Mouse (Mus musculus): Measurements from ENCODE around the gene Cyp21a1.
"Not testable (repeated sequence)": the region's sequence is repeated elsewhere in the genome, so short reads cannot be mapped to it uniquely, and the experiment has no call there.

Cyp21a1 gene

GRCm38 (mm10) chr17:34804871-34805562 is 656 bp upstream of the Cyp21a1 start:
- no peak for DNase-seq (ENCODE audit: low spot score)

- DNase-seq (ENCODE audit: low spot score) = not testable (repeated sequence)
Measured at GRCm38 (mm10) chr17:34803367-34803766, 994 bp downstream of the Cyp21a1 start.

DNA sequence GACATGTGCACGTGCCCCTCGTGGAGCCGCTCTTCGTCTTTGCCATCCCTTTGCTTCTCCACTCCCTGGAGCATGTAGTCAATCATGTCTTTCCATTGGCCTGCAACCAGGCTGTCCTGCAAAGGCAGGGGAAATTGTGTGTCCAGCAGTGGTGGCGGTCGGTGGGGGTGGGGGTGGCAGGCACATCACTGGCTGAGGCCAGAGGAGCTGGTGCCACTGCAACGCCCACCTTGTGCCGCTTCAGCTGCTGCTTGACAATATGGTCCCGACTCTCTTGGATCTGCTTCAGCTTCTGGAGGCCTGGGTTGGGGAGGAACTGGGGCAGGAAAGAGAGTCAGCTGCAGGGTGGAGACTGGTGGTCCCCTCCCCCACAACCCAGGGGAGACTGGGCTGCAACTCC is 1.6 kb downstream of the Cyp21a1 start:
- not testable (repeated sequence) for DNase-seq (ENCODE audit: low spot score)

DNA sequence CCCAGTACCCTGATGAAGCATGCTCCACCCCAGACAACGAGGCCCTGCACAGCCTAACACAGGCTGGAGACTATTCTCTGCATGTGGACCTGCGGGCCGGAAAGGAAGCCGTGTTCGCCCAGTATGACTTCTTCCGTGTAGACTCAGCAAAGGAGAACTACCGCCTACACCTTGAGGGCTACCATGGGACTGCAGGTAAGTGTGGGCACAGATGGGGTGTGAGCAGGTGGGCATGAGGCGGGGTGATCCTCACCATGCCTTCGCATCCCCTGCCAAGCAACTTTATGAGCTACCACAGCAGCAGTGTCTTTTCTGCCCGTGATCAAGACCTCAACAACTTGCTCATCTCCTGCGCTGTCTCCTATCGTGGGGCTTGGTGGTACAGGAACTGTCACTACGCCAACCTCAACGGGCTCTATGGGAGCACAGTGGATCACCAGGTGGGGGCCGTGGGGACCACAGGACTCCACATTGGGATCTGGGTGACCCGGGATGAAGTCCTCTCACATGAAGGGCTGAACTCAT is 3.5 kb downstream of the Cyp21a1 start:
- not testable (repeated sequence) for DNase-seq (ENCODE audit: low spot score)

DNA sequence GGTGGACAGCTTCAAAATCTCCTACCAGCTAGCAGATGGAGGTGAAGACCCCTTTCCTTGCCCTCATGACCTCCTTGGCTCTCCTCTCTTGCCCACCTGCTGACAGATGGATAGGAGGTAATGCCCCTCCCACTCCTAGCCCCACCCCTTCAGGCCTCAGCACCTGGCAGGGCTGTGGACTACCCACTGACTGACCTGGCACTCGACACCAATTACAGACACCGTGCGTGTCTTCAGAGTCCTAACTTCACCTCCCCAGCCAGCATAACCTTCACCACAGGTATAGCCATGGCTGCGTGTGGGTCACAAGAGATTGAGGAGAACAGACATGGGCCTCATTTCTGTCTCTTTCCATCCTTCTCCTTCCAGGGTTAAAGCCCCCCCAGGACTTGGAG is 4.8 kb downstream of the Cyp21a1 start:
- DNase-seq (ENCODE audit: low spot score) = no peak

- no peak for DNase-seq (ENCODE audit: low spot score)
Measured at GRCm38 (mm10) chr17:34798866-34799530, 5.4 kb downstream of the Cyp21a1 start.

- DNase-seq (ENCODE audit: low spot score) = not testable (repeated sequence)
Measured at GRCm38 (mm10) chr17:34798071-34798470, 6.3 kb downstream of the Cyp21a1 start.

DNA sequence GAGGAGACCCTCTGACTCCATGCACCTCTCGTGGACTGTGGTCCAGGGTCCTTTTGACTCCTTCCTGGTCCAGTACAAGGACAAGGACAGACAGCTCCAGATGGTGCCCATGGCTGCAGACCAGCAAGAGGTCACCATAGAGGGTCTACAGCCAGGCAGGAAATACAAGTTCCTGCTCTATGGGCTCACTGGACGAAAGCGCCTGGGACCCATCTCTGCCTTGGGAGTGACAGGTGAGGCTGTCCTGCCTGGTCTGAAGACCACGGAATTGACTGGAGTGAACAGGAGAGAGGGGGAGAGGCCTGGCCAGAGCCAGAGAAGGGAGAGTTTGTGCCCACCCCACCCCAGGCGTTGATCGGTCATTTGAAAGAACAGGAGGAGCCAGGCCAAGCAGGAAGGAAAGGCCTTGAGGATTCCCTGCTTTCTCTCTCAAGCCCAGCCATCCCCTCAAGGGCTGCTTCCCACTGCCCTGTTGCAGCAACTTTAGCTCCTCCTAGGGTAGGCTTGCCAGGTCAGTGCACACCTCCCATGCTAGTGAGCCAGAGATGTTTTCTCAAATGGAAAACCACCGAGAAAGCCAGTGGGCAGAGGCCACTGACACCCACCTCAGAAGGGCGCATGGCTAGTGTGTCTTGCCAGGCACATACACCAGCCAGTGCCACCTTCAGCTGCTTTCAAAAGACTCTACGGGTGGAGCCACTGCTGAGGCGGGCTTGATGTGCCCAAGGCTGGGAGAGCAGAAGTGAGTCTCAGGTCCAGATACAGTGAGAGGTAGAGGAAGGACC is 7.0 kb downstream of the Cyp21a1 start:
- not testable (repeated sequence) for DNase-seq (ENCODE audit: low spot score)

DNA sequence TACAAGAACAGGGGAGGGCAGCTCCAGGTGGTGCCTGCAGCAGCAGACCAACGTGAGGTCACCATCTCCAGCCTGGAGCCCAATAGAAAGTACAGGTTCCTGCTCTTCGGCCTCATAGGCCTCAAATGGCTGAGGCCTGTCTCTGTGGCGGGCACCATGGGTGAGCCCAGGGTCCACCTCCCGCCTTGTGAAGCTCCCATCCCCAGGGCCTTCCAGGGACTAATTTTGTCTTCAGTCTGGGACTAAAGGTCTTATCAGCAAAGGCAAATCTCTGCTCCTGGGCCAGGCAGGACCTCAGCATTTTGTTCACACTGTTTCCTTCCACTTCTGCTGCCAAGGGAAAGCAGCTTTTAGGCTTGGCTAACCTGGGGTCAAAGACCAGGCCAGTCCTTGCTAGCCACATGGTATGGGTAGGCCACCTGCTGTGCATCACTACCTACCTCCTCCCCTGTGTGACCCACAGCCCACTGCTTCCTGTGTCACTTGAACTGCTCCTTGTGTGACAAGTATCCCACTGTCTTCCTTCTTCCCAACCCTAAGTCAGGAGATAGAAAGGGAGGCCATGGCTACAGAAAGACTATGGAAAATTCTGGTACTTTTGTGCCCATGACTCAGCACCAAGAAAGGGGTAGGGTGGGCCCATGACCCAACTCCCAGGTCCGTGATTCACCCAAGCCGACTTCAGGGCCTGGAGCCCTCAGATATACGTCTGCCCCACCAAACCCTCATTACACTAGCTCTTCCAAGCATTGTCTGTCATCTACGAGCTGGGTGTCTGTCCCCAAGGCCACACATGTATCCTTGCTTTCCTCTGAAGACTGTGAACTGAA is 7.8 kb downstream of the Cyp21a1 start:
- no peak for DNase-seq (ENCODE audit: low spot score)

DNA sequence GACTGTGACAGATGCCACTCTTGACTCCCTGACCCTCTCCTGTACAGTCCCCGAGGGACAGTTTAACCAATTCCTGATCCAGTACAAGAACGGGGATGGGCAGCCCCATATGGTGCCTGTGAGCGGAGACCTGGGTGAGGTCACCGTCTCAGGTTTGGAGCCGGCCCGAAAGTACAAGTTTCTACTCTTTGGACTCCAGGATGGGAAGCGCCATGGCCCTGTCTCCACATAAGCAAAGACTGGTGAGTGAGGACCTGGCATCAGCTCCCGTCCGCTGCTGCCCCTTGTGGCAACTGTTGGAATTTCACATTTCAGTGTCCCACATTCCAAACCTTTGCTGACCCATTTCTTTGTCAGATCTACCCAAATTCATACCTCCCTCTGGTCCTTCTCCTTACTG is 8.7 kb downstream of the Cyp21a1 start:
- DNase-seq (ENCODE audit: low spot score) = no peak

DNA sequence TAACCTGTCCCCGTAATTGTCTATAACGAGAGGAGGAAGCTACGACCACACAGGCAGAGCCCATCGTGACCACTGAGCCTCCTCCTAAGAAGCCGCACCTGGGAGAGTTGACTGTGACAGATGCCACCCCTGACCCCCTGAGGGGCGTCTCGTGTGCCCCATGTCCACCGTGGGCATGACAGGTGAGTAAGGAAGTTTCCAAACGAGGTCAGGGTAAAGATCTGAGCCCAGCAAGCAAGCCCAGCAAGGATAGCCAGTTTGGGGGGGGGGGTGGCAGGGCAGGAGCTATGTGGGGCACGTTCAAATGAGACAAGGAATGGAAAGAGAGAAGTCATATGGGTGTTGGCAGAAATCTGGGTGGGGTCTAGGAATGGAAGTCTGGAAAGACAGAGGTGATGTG is 9.3 kb downstream of the Cyp21a1 start:
- no peak for DNase-seq (ENCODE audit: low spot score)

DNA sequence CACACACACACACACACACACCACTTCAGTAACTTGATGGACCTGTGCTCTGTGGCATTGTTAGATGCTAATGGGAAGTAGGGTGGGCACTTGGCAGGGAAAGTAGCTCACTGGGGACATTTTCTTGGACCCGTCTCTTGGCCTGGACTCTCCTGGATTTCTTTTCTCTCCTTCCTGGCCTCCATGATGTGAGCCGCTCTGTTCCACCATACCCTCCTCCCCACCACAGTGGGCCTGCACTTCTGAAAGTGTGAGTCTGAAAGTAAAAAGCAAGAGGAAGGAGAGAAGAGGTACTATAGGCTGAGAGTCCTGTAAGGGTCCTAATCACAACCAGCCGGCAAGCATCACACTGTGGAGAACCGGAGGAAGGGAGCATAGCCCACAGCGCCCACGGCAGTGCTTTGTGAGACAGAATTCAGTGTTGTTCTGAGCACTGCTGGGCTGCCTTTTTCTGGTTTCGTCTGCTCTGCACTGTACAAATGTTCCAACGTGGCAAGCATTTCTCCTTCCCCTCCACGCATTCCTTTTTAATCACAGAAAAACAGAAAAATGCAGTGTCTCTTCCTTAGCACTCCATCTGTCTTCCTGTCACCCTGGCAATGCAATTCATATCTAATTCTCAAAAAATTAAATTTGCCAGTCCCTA is 26.6 kb downstream of the Cyp21a1 start:
- DNase-seq (ENCODE audit: low spot score) = no peak

DNA sequence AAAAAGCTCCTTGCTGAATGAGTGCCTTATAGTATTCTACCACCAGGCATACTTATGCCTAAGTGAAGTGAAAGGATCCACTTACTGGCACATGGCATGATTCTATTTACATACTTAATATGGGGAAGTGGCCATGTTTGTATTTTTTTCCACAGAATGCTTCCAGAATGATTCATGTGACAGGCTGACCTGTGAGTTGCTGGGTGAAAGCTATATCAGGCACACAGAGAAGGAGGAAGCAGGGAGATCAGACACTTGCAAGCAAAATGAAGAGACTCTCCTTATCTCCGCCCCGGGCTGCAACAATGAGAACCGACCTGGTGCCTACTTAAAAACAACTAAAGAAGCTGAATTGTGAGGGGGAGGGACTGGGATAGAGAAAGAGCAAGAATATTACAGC is 42.9 kb downstream of the Cyp21a1 start:
- DNase-seq (ENCODE audit: low spot score) = no peak
